Mouse (Mus musculus): ENCODE data around the gene Jade1. TPM values are rescaled to one million over a fixed set of nuclear protein-coding genes. Genes with fewer than 3 reads are reported as not detected.

Gene Jade1
- polyA plus RNA-seq, 1 experiment, result 37.0 TPM

- no peaks in the 10 kb centered on the region for H3K4me1 ChIP-seq (ENCODE audit: control insufficient read depth, insufficient read depth, low read length)
- no peak overlapping the region for H3K27ac ChIP-seq (ENCODE audit: insufficient read depth, low read length)
- TF ChIP-seq POLR2A (IDR thresholded peaks at IDR 0.05; ENCODE audit: low read depth, low read length), result no peak
- H3K4me3 ChIP-seq (ENCODE audit: insufficient read depth, low read length), result no peak overlapping the region
Observed at GRCm38 (mm10) chr3:41614230-41614985, 58.9 kb downstream of the Jade1 start.

GRCm38 (mm10) chr3:41618036-41618435, 62.5 kb downstream of the Jade1 start:
- Histone ChIP-seq H3K4me1 (ENCODE audit: control insufficient read depth, insufficient read depth, low read length) (no peaks in the 10 kb centered on the region), H3K4me3 (ENCODE audit: insufficient read depth, low read length) (no peak overlapping the region)

GRCm38 (mm10) chr3:41618488-41618887, 63.0 kb downstream of the Jade1 start:
- no peak overlapping the region for H3K27ac ChIP-seq (ENCODE audit: insufficient read depth, low read length)

More at GRCm38 (mm10) chr3:41618036-41618435, 62.5 kb downstream of the Jade1 start:
- no peak overlapping the region for H3K27ac ChIP-seq (ENCODE audit: insufficient read depth, low read length)
- TF ChIP-seq CTCF (IDR thresholded peaks at IDR 0.05; ENCODE audit: borderline replicate concordance, insufficient read depth, low read length) (no peak), POLR2A (IDR thresholded peaks at IDR 0.05; ENCODE audit: low read depth, low read length) (no peak)

GRCm38 (mm10) chr3:41620971-41621370, 65.4 kb downstream of the Jade1 start:
- TF ChIP-seq CTCF (IDR thresholded peaks at IDR 0.05; ENCODE audit: borderline replicate concordance, insufficient read depth, low read length), result no peak
- TF ChIP-seq POLR2A (IDR thresholded peaks at IDR 0.05; ENCODE audit: low read depth, low read length), result no peak
- no peak overlapping the region for H3K4me3 ChIP-seq (ENCODE audit: insufficient read depth, low read length)
- H3K27ac ChIP-seq (ENCODE audit: insufficient read depth, low read length), result no peak overlapping the region
- H3K4me1 ChIP-seq (ENCODE audit: control insufficient read depth, insufficient read depth, low read length), result no peaks in the 10 kb centered on the region

More at GRCm38 (mm10) chr3:41618488-41618887, 63.0 kb downstream of the Jade1 start:
- TF ChIP-seq CTCF (IDR thresholded peaks at IDR 0.05; ENCODE audit: borderline replicate concordance, insufficient read depth, low read length) (no peak), POLR2A (IDR thresholded peaks at IDR 0.05; ENCODE audit: low read depth, low read length) (no peak)
- no peaks in the 10 kb centered on the region for H3K4me1 ChIP-seq (ENCODE audit: control insufficient read depth, insufficient read depth, low read length)
- H3K4me3 ChIP-seq (ENCODE audit: insufficient read depth, low read length), result no peak overlapping the region

GRCm38 (mm10) chr3:41655642-41656041, 100.1 kb downstream of the Jade1 start:
- Histone ChIP-seq H3K27ac (ENCODE audit: insufficient read depth, low read length) (no peak overlapping the region), H3K4me1 (ENCODE audit: control insufficient read depth, insufficient read depth, low read length) (no peaks in the 10 kb centered on the region), H3K4me3 (ENCODE audit: insufficient read depth, low read length) (no peak overlapping the region)
- TF ChIP-seq CTCF (IDR thresholded peaks at IDR 0.05; ENCODE audit: borderline replicate concordance, insufficient read depth, low read length) (no peak), POLR2A (IDR thresholded peaks at IDR 0.05; ENCODE audit: low read depth, low read length) (no peak)

Other genes starting within 250 kb of the Jade1 start
- 10.2 and 14.6 TPM in 2 replicates for gene Sclt1, start 186.8 kb downstream of the Jade1 start, polyA plus RNA-seq (2011; ENCODE audit: insufficient read length, low read depth, missing spikeins)
- 5.3 and 8.5 TPM in 2 replicates for gene D3Ertd751e, start 186.9 kb downstream of the Jade1 start, polyA plus RNA-seq (2011; ENCODE audit: insufficient read length, low read depth, missing spikeins)